Mouse (Mus musculus) heart, embryonic 11.5 days (tissue): ENCODE results near the gene Meis2. TPM values are rescaled to one million over a fixed set of nuclear protein-coding genes. Genes with fewer than 3 reads are reported as not detected.

Experiments used
- ATAC-seq: fragments of 200-750 bp; cut with Nextera tagmentation; replicated peaks from 2 replicates; pipeline ENCODE4 v1.8.0; 2017; ENCODE audit warnings: moderate library complexity; ENCODE audit not compliant: insufficient number of reproducible peaks, low FRiP score, low TSS enrichment
- H3K27ac ChIP-seq: fragments of 300-500 bp; sonication (generic); 2 replicates; pipeline ENCODE4 v1.5.1; 2014; ENCODE audit warnings: mild to moderate bottlenecking, low read depth, low read length
- H3K27me3 ChIP-seq: fragments of 300-500 bp; sonication (generic); 2 replicates; pipeline ENCODE4 v1.6.1; 2014; ENCODE audit warnings: mild to moderate bottlenecking, low read length, mixed read lengths; ENCODE audit not compliant: control insufficient read depth, insufficient read depth
- H3K36me3 ChIP-seq: fragments of 300-500 bp; sonication (generic); 2 replicates; pipeline ENCODE4 v1.6.1; 2014; ENCODE audit warnings: mild to moderate bottlenecking, low read length, moderate library complexity, mixed read lengths; ENCODE audit not compliant: control insufficient read depth, insufficient read depth
- H3K4me1 ChIP-seq: fragments of 300-500 bp; sonication (generic); 2 replicates; pipeline ENCODE4 v1.6.1; 2014; ENCODE audit warnings: low read length; ENCODE audit not compliant: control insufficient read depth, insufficient read depth
- H3K4me2 ChIP-seq: fragments of 300-500 bp; sonication (generic); 2 replicates; pipeline ENCODE4 v1.6.1; 2014; ENCODE audit warnings: mild to moderate bottlenecking, moderate library complexity
- H3K4me3 ChIP-seq: fragments of 300-500 bp; sonication (generic); 2 replicates; pipeline ENCODE4 v1.5.1; 2014; ENCODE audit warnings: low read depth, low read length
- H3K9ac ChIP-seq: fragments of 300-500 bp; sonication (generic); 2 replicates; pipeline ENCODE4 v1.6.1; 2014; ENCODE audit warnings: mild to moderate bottlenecking, low read depth, low read length, moderate library complexity
- H3K9me3 ChIP-seq: fragments of 300-500 bp; sonication (generic); replicated peaks from 2 replicates; pipeline ENCODE4 v1.6.1; 2016; ENCODE audit warnings: low read length; ENCODE audit not compliant: control insufficient read depth
- WGBS: fragments of 180-500 bp; shearing (Covaris S2); extraction: QIAGEN DNeasy Blood & Tissue Kit; methylation state at CpG from one replicate; pipeline ENCODE4 v1.1.7; 2014; ENCODE audit not compliant: insufficient replicate concordance; 5-methylcytosine and 5-hydroxymethylcytosine counted together
- polyA plus RNA-seq: library from polyadenylated mRNA; unstranded; fragments of >200 nt; fragmentation: Nextera tagmentation; extraction: Ambion mirVana; gene quantifications from 2 replicates; pipeline ENCODE4 v1.2.1, GENCODE M21; 2014

Meis2 gene
- polyA plus RNA-seq, 1 experiment from 2014 or later = 59.8 TPM

DNA sequence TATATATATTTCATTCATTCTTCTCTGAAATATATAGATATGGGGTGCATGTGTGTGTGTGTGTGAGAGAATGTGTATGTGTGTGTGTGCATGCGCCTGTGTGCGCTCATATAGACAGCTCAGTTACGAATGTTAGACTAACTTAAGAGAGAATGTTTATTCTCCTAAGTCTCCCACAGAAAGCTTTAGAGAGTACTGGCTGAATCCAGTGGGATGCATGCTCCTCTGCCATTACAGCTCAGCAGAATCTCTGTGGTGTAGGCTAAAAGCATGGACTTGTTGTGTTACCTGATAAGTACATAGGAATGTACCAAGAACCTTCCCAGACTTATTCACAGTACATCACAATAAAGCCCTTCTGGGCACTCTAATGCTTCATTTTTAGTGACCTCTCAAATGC is 55.6 kb downstream of the Meis2 start:
- WGBS = 81% methylated on average over 3 of the region's 3 CpGs
- no peak for ATAC-seq
- H3K27ac ChIP-seq = 0 out of 2 replicates have a peak overlapping the region, but pooled peaks have one; percentile 46
- H3K9me3 ChIP-seq = no peaks in the 10 kb centered on the region
- no peak overlapping the region for H3K4me3 ChIP-seq
- no peaks in the 10 kb centered on the region for H3K27me3 ChIP-seq
- H3K36me3 ChIP-seq = peaks cover 7% of the 10 kb centered on the region; the same call in 1 of the 2 replicates
- H3K9ac ChIP-seq = no peak overlapping the region
- 0 out of 2 replicates have a peak overlapping the region, but pooled peaks have one; percentile 22 for H3K4me2 ChIP-seq
- peaks cover 23% of the 10 kb centered on the region for H3K4me1 ChIP-seq

- ATAC-seq = no peak
- Histone ChIP-seq H3K27ac (no peak overlapping the region), H3K4me3 (peak overlapping the region; percentile 18; the same call in 1 of the 2 replicates), H3K9ac (no peak overlapping the region), H3K4me1 (peaks cover 23% of the 10 kb centered on the region), H3K27me3 (no peaks in the 10 kb centered on the region), H3K4me2 (peak overlapping the region; percentile 47), H3K36me3 (peaks cover 7% of the 10 kb centered on the region; the same call in 1 of the 2 replicates), H3K9me3 (no peaks in the 10 kb centered on the region)
- WGBS = 35% methylated on average over 20 of the region's 20 CpGs
Measured at GRCm38 (mm10) chr2:116009097-116009970, 56.3 kb downstream of the Meis2 start.

DNA sequence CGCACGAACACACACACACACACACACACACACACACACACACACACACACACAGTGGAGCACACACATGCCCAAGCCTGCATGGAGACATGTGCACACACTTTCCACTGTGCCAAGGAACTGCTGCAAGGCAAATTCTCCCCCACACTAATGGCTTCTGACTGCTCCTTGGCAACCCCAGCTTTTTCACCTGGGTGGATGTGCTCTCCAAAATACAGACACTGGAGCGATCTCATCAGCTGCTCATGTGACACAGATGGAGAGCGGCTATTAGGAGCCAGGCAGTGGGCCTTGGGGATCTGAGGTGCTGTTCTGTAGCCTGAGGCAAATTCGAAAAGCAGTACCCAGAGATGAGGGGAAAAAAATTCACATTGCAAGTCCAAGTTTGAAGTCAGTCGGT is 63.3 kb downstream of the Meis2 start:
- no peak overlapping the region for H3K27ac ChIP-seq
- no peak for ATAC-seq
- peaks cover 7% of the 10 kb centered on the region; the same call in 1 of the 2 replicates for H3K4me1 ChIP-seq
- H3K4me2 ChIP-seq = no peak overlapping the region
- H3K9me3 ChIP-seq = no peaks in the 10 kb centered on the region
- no peaks in the 10 kb centered on the region for H3K36me3 ChIP-seq
- 72% methylated on average over 6 of the region's 6 CpGs for WGBS
- H3K9ac ChIP-seq = no peak overlapping the region
- H3K27me3 ChIP-seq = no peaks in the 10 kb centered on the region
- no peak overlapping the region for H3K4me3 ChIP-seq

DNA sequence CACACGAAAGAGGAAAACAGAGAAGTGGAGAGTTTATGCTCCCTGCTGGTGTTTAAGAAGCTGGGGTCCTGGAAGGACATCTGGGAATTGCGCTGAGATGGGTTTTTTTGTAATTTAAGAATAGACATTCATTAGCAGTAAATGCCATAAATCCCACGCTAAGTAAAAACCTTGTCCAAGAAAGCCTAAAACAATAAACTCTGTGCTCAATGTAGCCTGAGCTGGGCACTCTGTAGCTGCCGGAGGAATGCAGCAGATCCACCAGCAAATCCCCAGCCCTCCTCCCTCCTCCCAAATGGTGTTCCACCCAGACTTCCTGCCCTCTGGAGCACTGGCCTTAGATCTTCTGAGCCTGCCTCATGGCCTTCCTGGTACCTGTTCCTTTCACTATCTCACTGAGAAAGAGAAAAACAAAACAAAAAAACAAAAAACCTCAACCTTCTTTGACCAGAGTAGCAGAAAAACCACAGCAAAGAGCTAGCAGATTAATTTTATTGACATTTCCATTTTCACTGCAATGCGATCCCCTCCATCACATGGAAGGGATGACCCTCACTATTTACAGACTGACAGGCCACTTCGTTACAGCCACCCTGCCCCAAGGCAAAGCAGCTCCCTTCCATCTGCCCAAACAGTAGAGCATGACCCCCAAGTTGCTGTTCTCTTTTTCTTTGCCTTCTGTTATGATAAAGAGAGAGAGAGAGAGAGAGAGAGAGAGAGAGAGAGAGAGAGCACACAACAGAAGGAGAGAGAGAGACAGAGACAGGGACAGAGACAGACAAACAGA is 64.1 kb downstream of the Meis2 start:
- 64% methylated on average over 6 of the region's 6 CpGs for WGBS
- H3K9ac ChIP-seq = no peak overlapping the region
- ATAC-seq = no peak
- H3K4me2 ChIP-seq = no peak overlapping the region
- H3K27ac ChIP-seq = no peak overlapping the region
- H3K4me3 ChIP-seq = no peak overlapping the region
- no peaks in the 10 kb centered on the region for H3K27me3 ChIP-seq
- peaks cover 7% of the 10 kb centered on the region; the same call in 1 of the 2 replicates for H3K4me1 ChIP-seq
- no peaks in the 10 kb centered on the region for H3K9me3 ChIP-seq
- no peaks in the 10 kb centered on the region for H3K36me3 ChIP-seq

- Histone ChIP-seq H3K4me3 (no peak overlapping the region), H3K4me2 (no peak overlapping the region), H3K27me3 (no peaks in the 10 kb centered on the region), H3K9me3 (no peaks in the 10 kb centered on the region), H3K36me3 (no peaks in the 10 kb centered on the region), H3K9ac (no peak overlapping the region), H3K4me1 (peaks cover 7% of the 10 kb centered on the region; the same call in 1 of the 2 replicates), H3K27ac (no peak overlapping the region)
- ATAC-seq = no peak
- 82% methylated on average over 5 of the region's 5 CpGs for WGBS
Measured at GRCm38 (mm10) chr2:116000514-116000913, 65.1 kb downstream of the Meis2 start.

- H3K4me3 ChIP-seq = no peak overlapping the region
- no peak overlapping the region for H3K27ac ChIP-seq
- H3K36me3 ChIP-seq = no peaks in the 10 kb centered on the region
- H3K4me2 ChIP-seq = no peak overlapping the region
- no peak for ATAC-seq
- H3K9me3 ChIP-seq = no peaks in the 10 kb centered on the region
- 72% methylated on average over 5 of the region's 5 CpGs for WGBS
- H3K4me1 ChIP-seq = peaks cover 7% of the 10 kb centered on the region; the same call in 1 of the 2 replicates
- no peak overlapping the region for H3K9ac ChIP-seq
- H3K27me3 ChIP-seq = no peaks in the 10 kb centered on the region
Measured at GRCm38 (mm10) chr2:115998802-115999201, 66.8 kb downstream of the Meis2 start.

DNA sequence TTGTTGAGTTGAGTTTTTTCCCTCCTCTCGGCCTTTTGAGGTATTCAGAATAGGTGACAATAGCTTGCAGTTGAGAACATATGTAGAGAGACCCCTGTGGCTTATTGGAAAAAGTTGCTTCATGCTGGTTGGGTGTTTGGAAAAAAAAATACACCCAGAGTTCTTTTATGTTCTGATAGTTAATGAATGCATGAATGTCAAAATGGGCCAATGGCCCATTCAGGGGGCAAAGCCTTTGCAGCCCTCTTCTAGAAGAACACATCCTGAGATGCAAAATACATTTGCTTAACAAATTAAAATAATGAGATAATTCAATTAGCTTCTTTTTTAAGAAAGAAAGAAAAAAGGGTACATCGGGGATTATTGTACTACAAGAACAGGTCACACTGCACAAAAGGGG is 69.2 kb downstream of the Meis2 start:
- WGBS = 84% methylated on average over 2 of the region's 2 CpGs
- Histone ChIP-seq H3K4me2 (no peak overlapping the region), H3K4me3 (no peak overlapping the region), H3K27me3 (no peaks in the 10 kb centered on the region), H3K4me1 (no peaks in the 10 kb centered on the region), H3K9me3 (no peaks in the 10 kb centered on the region), H3K27ac (no peak overlapping the region), H3K9ac (no peak overlapping the region), H3K36me3 (no peaks in the 10 kb centered on the region)
- ATAC-seq = no peak

GRCm38 (mm10) chr2:115993877-115994276 is 71.8 kb downstream of the Meis2 start:
- no peaks in the 10 kb centered on the region for H3K4me1 ChIP-seq
- no peak overlapping the region for H3K9ac ChIP-seq
- H3K27ac ChIP-seq = no peak overlapping the region
- H3K4me2 ChIP-seq = no peak overlapping the region
- H3K36me3 ChIP-seq = no peaks in the 10 kb centered on the region
- 79% methylated on average over 4 of the region's 4 CpGs for WGBS
- H3K9me3 ChIP-seq = no peaks in the 10 kb centered on the region
- no peaks in the 10 kb centered on the region for H3K27me3 ChIP-seq
- ATAC-seq = no peak
- no peak overlapping the region for H3K4me3 ChIP-seq
